Mouse (Mus musculus) C2C12 (cell line): ENCODE data around the gene Fchsd2. TPM values are rescaled to one million over a fixed set of nuclear protein-coding genes. Genes with fewer than 3 reads are reported as not detected.

Experiments
- H3K27me3 ChIP-seq: one replicate; pipeline ENCODE4 v1.6.1; 2011; ENCODE audit not compliant: control insufficient read depth, insufficient read depth, insufficient read length
- H3K36me3 ChIP-seq: one replicate; pipeline ENCODE4 v1.6.1; 2011; ENCODE audit not compliant: control insufficient read depth, insufficient read depth
- H3K4me3 ChIP-seq: one replicate; pipeline ENCODE4 v1.5.1; 2011; ENCODE audit warnings: mild to moderate bottlenecking, control low read depth; ENCODE audit not compliant: poor library complexity, insufficient read depth, severe bottlenecking
- H3K79me2 ChIP-seq: one replicate; pipeline ENCODE4 v1.6.1; 2011; ENCODE audit not compliant: control insufficient read depth, insufficient read depth
- H3K79me3 ChIP-seq: one replicate; pipeline ENCODE4 v1.6.1; 2011; ENCODE audit warnings: low read depth, control low read depth
- H3ac ChIP-seq: one replicate; pipeline ENCODE3; 2011; ENCODE audit warnings: low read depth; ENCODE audit not compliant: control insufficient read depth, insufficient read length
- CEBPB ChIP-seq: IDR thresholded peaks from one replicate; pipeline ENCODE4 v1.6.1; 2011; ENCODE audit warnings: low read depth, mild to moderate bottlenecking, control low read depth, moderate library complexity
- CTCF ChIP-seq: IDR thresholded peaks from one replicate; pipeline ENCODE4 v1.5.1; 2011; ENCODE audit not compliant: control insufficient read depth, insufficient read depth, insufficient read length
- FOSL1 ChIP-seq: IDR thresholded peaks from one replicate; pipeline ENCODE4 v1.8.0; 2011; ENCODE audit warnings: mild to moderate bottlenecking, low read length; ENCODE audit not compliant: poor library complexity, insufficient read depth, severe bottlenecking
- MAX ChIP-seq: IDR thresholded peaks from one replicate; pipeline ENCODE4 v1.6.1; 2011; ENCODE audit warnings: mild to moderate bottlenecking, control low read depth
- MYOD1 ChIP-seq: IDR thresholded peaks from one replicate; pipeline ENCODE4 v1.6.1; 2011; ENCODE audit warnings: low read depth; ENCODE audit not compliant: control insufficient read depth, insufficient read length
- MYOG ChIP-seq: IDR thresholded peaks from one replicate; pipeline ENCODE4 v1.6.1; 2011; ENCODE audit not compliant: control insufficient read depth, insufficient read length; ENCODE audit errors: extremely low read depth
- USF1 ChIP-seq: IDR thresholded peaks from one replicate; pipeline ENCODE4 v1.6.1; 2011; ENCODE audit warnings: low read depth, mild to moderate bottlenecking, control low read depth, moderate library complexity
- polyA plus RNA-seq: library from polyadenylated mRNA; unstranded; fragments of >200 nt; fragmentation: generic; extraction: Trizol; gene quantifications from one replicate; pipeline ENCODE4 v1.2.1, GENCODE M21; 2012; ENCODE audit warnings: missing spikeins

Fchsd2 gene
- polyA plus RNA-seq, 1 experiment: 2.4 TPM

GRCm38 (mm10) chr7:101094746-101095145, 2.1 kb downstream of the Fchsd2 start:
- no peaks in the 10 kb centered on the region for H3K79me3 ChIP-seq
- no peaks in the 10 kb centered on the region for H3K36me3 ChIP-seq
- H3K27me3 ChIP-seq: no peaks in the 10 kb centered on the region
- no peaks in the 10 kb centered on the region for H3K79me2 ChIP-seq
- TF ChIP-seq MYOG: no peak
- TF ChIP-seq CTCF: no peak
- TF ChIP-seq MYOD1: no peak
- no peak for TF ChIP-seq MAX
- TF ChIP-seq CEBPB: no peak
- TF ChIP-seq FOSL1: no peak
- no peak for TF ChIP-seq USF1
- no peak overlapping the region for H3ac ChIP-seq
- no peak overlapping the region for H3K4me3 ChIP-seq

DNA sequence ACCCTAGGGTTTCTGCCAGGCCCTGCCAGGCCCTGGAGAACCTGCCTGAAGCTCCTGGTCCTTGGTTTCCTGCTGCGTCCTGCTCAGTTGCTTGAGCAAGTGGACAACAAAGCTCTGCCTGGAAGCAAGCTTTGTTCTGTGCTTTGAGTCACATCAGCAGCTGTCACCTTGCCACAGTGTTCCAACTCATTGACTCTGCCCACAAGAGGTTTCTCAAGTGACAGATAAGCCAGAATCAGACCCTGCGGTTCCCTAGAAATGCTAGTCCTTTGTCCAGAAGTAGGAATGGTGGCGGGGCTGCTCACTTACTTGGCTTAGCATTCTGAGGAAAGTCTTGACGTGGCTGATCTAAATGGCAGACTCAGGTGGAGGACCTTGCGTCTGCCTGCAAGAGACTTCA, 2.9 kb downstream of the Fchsd2 start:
- Histone ChIP-seq H3ac (no peak overlapping the region), H3K27me3 (no peaks in the 10 kb centered on the region), H3K4me3 (no peak overlapping the region), H3K79me2 (no peaks in the 10 kb centered on the region), H3K36me3 (no peaks in the 10 kb centered on the region), H3K79me3 (no peaks in the 10 kb centered on the region)
- TF ChIP-seq FOSL1: no peak
- TF ChIP-seq MYOD1: no peak
- TF ChIP-seq USF1: no peak
- TF ChIP-seq MYOG: no peak
- no peak for TF ChIP-seq MAX
- no peak for TF ChIP-seq CEBPB
- TF ChIP-seq CTCF: no peak

DNA sequence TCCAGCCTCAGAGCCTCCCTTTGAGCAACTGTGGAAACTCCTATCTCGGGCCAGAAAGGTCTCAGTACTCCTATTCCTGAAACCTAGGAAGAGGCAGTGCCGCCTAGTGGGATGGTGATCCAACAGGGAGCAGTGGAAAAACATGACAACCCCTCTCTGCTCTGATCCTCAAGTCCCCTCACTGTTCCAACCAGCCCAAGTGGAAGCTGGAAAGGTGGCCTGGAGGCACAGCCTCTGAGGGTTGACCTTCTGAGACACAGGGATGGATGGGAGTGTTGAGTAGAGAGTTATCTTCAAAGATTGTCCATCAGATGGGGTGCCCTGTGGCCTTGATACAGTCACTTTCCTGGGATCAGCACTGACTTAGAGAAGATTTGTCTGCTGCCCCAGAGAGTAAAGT, 3.9 kb downstream of the Fchsd2 start:
- H3K79me3 ChIP-seq: no peaks in the 10 kb centered on the region
- TF ChIP-seq MYOD1 (no peak), MAX (no peak), CTCF (no peak), USF1 (no peak), MYOG (no peak), CEBPB (no peak)
- no peak overlapping the region for H3ac ChIP-seq
- no peaks in the 10 kb centered on the region for H3K79me2 ChIP-seq
- H3K4me3 ChIP-seq: no peak overlapping the region
- H3K36me3 ChIP-seq: no peaks in the 10 kb centered on the region
- no peaks in the 10 kb centered on the region for H3K27me3 ChIP-seq

DNA sequence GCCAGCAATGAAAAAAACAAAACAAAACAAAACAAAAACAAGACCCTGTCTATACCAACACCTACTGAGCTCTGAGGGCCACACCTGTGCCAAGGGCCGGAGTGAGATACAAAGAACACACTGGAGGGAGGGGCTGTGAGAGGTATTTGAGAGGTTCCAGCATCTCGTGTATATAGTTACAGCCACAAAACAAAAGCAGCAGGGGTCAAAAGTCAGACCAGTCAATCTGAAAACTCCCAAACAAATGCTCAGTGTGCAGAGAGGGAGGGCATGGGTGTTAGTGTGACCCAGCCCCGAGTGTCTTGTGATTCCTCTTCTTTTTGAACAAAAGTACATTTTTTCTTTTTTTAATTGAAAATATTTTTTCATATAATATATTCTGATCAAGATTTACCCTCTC, 4.4 kb downstream of the Fchsd2 start:
- no peaks in the 10 kb centered on the region for H3K79me2 ChIP-seq
- no peaks in the 10 kb centered on the region for H3K79me3 ChIP-seq
- TF ChIP-seq FOSL1: no peak
- no peak for TF ChIP-seq MYOG
- no peak for TF ChIP-seq CEBPB
- no peak for TF ChIP-seq USF1
- no peak for TF ChIP-seq MAX
- no peak for TF ChIP-seq CTCF
- no peak for TF ChIP-seq MYOD1
- H3K27me3 ChIP-seq: no peaks in the 10 kb centered on the region
- no peak overlapping the region for H3ac ChIP-seq
- no peak overlapping the region for H3K4me3 ChIP-seq
- H3K36me3 ChIP-seq: no peaks in the 10 kb centered on the region

DNA sequence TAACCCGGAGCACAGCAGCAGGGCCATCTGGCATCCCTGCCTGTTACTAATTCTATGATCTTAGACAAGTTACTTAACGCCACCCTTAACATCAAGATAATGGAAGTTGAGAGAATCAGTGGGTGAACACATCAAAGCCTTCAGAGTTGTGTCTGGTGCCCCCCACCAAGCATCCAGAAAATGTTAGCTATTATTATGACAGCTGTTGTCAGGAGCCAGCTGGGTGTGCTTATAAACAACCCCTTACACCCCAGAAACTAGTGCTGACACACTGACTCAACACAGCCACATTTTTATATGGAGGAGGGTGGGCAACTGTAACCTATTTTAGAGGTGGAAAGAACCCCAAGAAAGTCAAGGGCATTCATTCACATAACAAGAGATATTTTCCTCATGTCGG, 7.3 kb downstream of the Fchsd2 start:
- Histone ChIP-seq H3K79me2 (no peaks in the 10 kb centered on the region), H3K4me3 (no peak overlapping the region), H3K36me3 (no peaks in the 10 kb centered on the region), H3K27me3 (no peaks in the 10 kb centered on the region), H3ac (no peak overlapping the region), H3K79me3 (no peaks in the 10 kb centered on the region)
- TF ChIP-seq CTCF (no peak), MYOG (no peak), CEBPB (no peak), MAX (no peak), USF1 (no peak), FOSL1 (no peak), MYOD1 (no peak)

- no peaks in the 10 kb centered on the region for H3K79me3 ChIP-seq
- H3K27me3 ChIP-seq: no peaks in the 10 kb centered on the region
- no peaks in the 10 kb centered on the region for H3K79me2 ChIP-seq
- no peak for TF ChIP-seq MAX
- no peak for TF ChIP-seq USF1
- TF ChIP-seq FOSL1: no peak
- TF ChIP-seq CTCF: no peak
- no peak for TF ChIP-seq MYOD1
- no peak for TF ChIP-seq CEBPB
- no peak for TF ChIP-seq MYOG
- H3ac ChIP-seq: no peak overlapping the region
- H3K4me3 ChIP-seq: no peak overlapping the region
- H3K36me3 ChIP-seq: no peaks in the 10 kb centered on the region
Measured at GRCm38 (mm10) chr7:101101156-101101691, 8.6 kb downstream of the Fchsd2 start.
